Mouse (Mus musculus) bone marrow, adult 2 months (tissue): ENCODE measurements around the gene Tor3a. TPM values are rescaled to one million over a fixed set of nuclear protein-coding genes. Genes with fewer than 3 reads are reported as not detected.

Source experiments
- H3K27ac ChIP-seq: fragments of 200-500 bp; 2 replicates; pipeline ENCODE4 v1.5.1; 2012; ENCODE audit warnings: low read depth, mild to moderate bottlenecking, control low read depth, inconsistent platforms, low read length; ENCODE audit not compliant: control insufficient read depth, poor library complexity, insufficient read depth
- H3K4me1 ChIP-seq: fragments of 200-500 bp; 2 replicates; pipeline ENCODE4 v1.6.1; 2011; ENCODE audit warnings: low read length; ENCODE audit not compliant: control insufficient read depth, insufficient read depth
- H3K4me3 ChIP-seq: fragments of 200-500 bp; replicated peaks from 2 replicates; pipeline ENCODE3; 2011; ENCODE audit warnings: mild to moderate bottlenecking, low read depth, low read length, control low read depth; ENCODE audit not compliant: control insufficient read depth
- CTCF ChIP-seq: fragments of 200-500 bp; IDR thresholded peaks from 2 replicates; pipeline ENCODE4 v1.5.1; 2011; ENCODE audit warnings: low read length, control low read depth; ENCODE audit not compliant: control insufficient read depth, insufficient read depth
- POLR2A ChIP-seq: fragments of 200-500 bp; IDR thresholded peaks from 2 replicates; pipeline ENCODE4 v1.6.1; 2011; ENCODE audit warnings: low read depth, mild to moderate bottlenecking, control low read depth, low read length, borderline replicate concordance; ENCODE audit not compliant: control insufficient read depth
- WGBS: fragments of 180-500 bp; shearing (Covaris S2); methylation state at CpG from one replicate; pipeline ENCODE4 v1.1.7; 2018; 5-methylcytosine and 5-hydroxymethylcytosine counted together
- polyA plus RNA-seq: library from polyadenylated mRNA; stranded (reverse); fragments of >200 nt; gene quantifications from 2 replicates; pipeline ENCODE4 v1.2.4, GENCODE M21; 2011; ENCODE audit warnings: low replicate concordance; ENCODE audit not compliant: missing spikeins, insufficient read depth, insufficient read length

Gene Tor3a
- polyA plus RNA-seq, 1 experiment = 19.2 TPM

DNA sequence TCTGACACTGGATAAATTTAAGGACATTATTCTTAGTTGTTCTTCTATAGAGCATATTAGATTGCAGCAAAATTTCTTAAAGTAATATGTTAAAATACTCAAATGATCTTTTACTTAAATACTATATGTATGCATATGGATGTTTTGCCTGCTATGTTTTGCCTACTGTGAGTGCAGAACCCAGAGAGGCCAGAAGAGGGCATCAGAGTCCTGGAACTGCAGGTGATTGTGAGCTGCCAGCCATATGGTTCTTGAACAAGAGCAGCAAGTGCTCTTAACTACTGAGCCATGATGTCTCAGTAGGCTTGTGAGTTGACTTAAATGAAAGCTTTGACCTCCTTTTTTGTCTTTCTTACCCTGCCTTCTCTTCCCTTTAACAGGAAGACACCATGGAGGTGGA lies 43.2 kb downstream of the Tor3a start:
- H3K4me3 ChIP-seq = no peak overlapping the region
- H3K4me1 ChIP-seq = no peaks in the 10 kb centered on the region
- no peak overlapping the region for H3K27ac ChIP-seq
- peak; percentile 53 for TF ChIP-seq CTCF
- TF ChIP-seq POLR2A = no peak

DNA sequence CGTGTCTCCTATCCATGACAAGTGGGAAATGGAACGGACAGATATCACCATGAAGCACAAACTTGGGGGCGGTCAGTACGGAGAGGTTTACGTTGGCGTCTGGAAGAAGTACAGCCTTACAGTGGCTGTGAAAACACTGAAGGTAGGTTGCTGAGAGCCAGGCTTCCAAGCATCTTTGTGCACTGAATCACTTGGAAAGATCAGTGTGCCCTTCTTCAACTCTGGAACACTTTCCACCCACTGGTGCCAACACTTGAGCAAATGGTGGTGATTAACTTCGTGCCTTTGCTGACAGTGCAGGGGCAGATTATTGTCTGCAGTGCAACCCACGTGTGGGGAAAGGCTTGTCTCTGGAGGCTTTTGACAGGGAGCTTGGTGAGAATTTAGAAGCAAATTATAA lies 44.2 kb downstream of the Tor3a start:
- 90% methylated on average over 8 of the region's 8 CpGs for WGBS
- no peak overlapping the region for H3K4me3 ChIP-seq

DNA sequence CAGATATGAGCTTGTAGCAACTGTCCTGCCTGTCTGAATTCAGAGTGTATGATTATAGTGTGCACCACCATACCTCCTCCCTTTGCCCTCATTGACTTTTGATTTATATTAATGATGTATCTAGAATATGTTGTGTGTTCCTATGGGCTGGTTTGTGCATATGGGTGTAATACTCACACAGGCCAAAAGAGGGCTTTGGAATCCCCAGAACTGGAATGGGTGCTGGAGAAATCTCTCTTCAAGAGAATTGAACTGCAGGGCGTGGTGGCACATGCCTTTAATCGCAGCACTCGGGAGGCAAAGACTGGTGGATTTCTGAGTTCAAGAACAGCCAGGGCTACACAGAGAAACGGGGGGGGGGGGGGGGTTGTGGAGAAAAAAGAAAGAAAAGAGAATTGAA lies 47.4 kb downstream of the Tor3a start:
- no peak overlapping the region for H3K27ac ChIP-seq
- no peak overlapping the region for H3K4me3 ChIP-seq
- WGBS = 85% methylated on average over 4 of the region's 4 CpGs
- H3K4me1 ChIP-seq = peaks cover under 1% of the 10 kb centered on the region; the same call in 1 of the 2 replicates
- no peak for TF ChIP-seq CTCF

More for the DNA sequence above, 44.2 kb downstream of the Tor3a start:
- no peaks in the 10 kb centered on the region for H3K4me1 ChIP-seq
- no peak for TF ChIP-seq POLR2A
- TF ChIP-seq CTCF = no peak
- no peak overlapping the region for H3K27ac ChIP-seq

DNA sequence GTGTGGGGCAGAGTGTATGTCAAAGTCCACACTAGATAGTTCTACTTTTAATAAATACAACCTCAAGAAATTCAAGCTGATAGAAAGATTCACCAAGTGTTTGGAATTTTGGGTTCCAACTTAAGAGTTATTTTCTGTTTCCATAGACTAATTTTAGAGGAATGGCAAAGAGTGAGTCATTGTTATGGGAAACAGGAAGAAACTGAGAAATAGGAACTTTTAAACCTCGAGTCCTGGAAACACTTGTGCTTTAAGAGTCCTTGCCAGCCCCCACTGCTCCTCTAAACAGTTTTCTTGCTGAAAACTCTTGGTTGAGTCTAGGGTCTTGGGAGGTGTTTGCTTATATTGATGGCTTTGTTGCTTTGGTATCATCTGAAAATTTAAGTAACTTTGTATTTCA lies 49.9 kb downstream of the Tor3a start:
- TF ChIP-seq CTCF (no peak), POLR2A (no peak)
- peaks cover 3% of the 10 kb centered on the region; the same call in 1 of the 2 replicates for H3K4me1 ChIP-seq
- no peak overlapping the region for H3K4me3 ChIP-seq
- 12% methylated on average over 1 of the region's 1 CpGs for WGBS
- no peak overlapping the region for H3K27ac ChIP-seq

DNA sequence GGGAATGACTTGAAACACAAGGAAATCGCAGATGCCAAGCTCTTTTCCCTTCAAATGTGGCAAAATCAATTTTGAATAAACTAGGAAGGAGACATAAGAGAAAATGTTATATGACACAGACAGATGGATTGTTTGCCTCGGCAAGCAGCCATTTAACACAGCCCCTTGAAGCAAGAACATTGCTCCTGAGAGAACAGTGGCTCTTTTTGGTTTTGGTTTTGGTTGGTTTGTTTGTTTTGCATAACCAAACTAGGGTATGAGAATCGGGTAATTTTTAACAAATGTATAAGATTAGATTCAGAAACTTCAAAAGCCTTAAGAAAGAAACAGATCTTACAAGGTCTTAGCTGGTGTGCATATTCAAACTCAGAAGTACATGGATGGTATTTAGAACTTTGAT lies 53.2 kb downstream of the Tor3a start:
- 57% methylated on average over 3 of the region's 3 CpGs for WGBS
- Histone ChIP-seq H3K4me1 (peaks cover 5% of the 10 kb centered on the region; the same call in 1 of the 2 replicates), H3K4me3 (no peak overlapping the region), H3K27ac (no peak overlapping the region)
- TF ChIP-seq POLR2A (no peak), CTCF (no peak)

DNA sequence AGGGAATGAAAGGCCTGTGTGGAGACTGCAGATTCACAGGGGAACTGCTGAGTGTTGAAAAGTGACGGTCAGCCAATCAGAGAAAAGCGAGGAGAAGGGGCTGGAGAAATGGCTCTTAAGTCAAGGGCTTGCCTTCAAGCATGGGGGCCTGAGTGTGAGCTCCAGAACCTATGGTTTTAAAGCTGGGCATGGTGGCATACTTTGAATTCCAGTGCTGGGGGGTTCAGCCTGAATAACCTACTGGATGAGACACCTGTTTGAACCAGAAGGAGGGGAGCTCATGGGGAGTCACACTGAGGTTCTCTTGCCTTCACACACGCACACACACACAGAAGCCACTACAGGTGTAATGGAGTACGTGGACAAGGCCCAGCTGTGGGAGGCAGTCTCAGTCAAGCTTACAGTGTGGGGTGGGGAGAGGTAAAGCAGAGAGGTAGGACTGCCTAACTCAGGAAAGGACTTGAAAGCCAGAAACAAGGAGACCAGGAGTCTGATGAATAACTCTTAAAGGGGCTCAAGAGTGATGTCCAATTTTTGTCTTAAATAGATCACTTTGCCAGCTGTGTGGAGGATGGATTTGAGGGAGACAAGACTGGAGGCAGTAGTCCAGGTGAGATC lies 53.8 kb downstream of the Tor3a start:
- peaks cover 5% of the 10 kb centered on the region; the same call in 1 of the 2 replicates for H3K4me1 ChIP-seq
- TF ChIP-seq POLR2A = no peak
- TF ChIP-seq CTCF = no peak
- H3K4me3 ChIP-seq = no peak overlapping the region
- no peak overlapping the region for H3K27ac ChIP-seq
- WGBS = 71% methylated on average over 4 of the region's 4 CpGs

DNA sequence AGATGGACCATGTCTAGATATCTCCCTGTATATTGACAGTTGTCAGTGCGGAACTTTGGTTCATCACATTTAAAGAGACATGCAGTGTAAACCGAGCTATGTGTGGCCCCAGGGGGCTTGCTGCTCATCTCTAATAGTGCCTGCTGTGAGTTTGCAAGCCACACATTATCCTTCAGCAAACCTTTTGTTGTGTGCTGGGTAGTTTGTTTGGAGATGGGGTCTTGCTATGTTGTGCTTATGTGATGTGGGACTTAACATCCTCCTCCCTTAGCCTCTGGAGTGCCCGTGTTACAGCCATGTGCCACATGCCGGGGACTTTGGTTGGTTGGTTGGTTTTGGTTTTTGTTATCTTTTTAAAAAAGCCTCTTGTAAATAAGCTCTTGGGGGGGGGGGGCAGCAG lies 56.3 kb downstream of the Tor3a start:
- Histone ChIP-seq H3K27ac (no peak overlapping the region), H3K4me3 (no peak overlapping the region), H3K4me1 (peaks cover 5% of the 10 kb centered on the region; the same call in 1 of the 2 replicates)
- TF ChIP-seq POLR2A = no peak
- no peak for TF ChIP-seq CTCF
- 38% methylated on average over 4 of the region's 4 CpGs for WGBS

DNA sequence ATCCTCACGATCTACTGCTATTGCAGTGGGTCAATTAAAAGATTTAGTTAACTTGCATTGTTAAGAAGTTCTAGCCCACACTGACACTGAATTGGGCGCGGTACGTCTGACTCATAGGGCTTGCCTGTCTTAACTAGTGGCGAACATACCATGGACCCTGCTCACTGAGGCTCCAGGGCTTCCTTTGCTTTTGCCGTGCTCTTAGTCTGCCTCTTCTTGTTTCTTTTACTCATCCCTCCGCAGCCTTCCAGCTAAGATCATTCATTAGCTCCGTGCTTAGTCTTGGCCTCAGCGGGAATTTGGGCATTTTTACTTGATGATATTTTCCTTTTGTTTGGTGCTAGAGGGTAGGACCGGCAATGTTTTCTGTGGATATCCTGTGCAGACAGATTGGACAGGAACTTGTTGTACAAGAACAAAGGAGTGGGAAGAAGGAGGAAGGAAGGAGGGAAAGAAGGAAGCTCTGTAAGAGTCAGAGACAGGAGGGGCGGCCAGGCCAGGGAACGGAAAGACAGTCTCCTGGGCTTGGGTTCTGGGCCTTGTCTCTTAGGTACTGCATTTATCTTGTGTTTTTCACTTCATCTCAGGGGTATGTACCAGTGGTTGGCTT lies 57.1 kb downstream of the Tor3a start:
- WGBS = 5% methylated on average over 12 of the region's 12 CpGs
- H3K4me1 ChIP-seq = peaks cover 5% of the 10 kb centered on the region; the same call in 1 of the 2 replicates
- TF ChIP-seq POLR2A = no peak
- no peak for TF ChIP-seq CTCF
- peak overlapping the region; percentile 1; the same call in 1 of the 2 replicates for H3K27ac ChIP-seq
- H3K4me3 ChIP-seq = no peak overlapping the region
